Mouse (Mus musculus) cerebellum, adult 2 months (tissue): ENCODE results near the gene Kcnmb4. TPM values are rescaled to one million over a fixed set of nuclear protein-coding genes. Genes with fewer than 3 reads are reported as not detected.

ENCODE experiments used
- DNase-seq, 2 experiments: peaks; one replicate each; pipeline ENCODE4 v3.0.0; 2021
- H3K27ac ChIP-seq: fragments of 200-500 bp; 2 replicates; pipeline ENCODE4 v1.5.1; 2012; ENCODE audit warnings: low read length, control low read depth, inconsistent platforms; ENCODE audit not compliant: insufficient read depth
- H3K27me3 ChIP-seq: fragments of 200-500 bp; 2 replicates; pipeline ENCODE4 v1.6.1; 2012; ENCODE audit warnings: inconsistent platforms, mild to moderate bottlenecking, low read length, moderate library complexity; ENCODE audit not compliant: control insufficient read depth, insufficient read depth
- H3K4me1 ChIP-seq: fragments of 200-500 bp; 2 replicates; pipeline ENCODE4 v1.6.1; 2011; ENCODE audit warnings: low read length; ENCODE audit not compliant: control insufficient read depth, insufficient read depth
- H3K4me3 ChIP-seq: fragments of 200-500 bp; replicated peaks from 2 replicates; pipeline ENCODE3; 2011; ENCODE audit warnings: mild to moderate bottlenecking, low read depth, low read length, control low read depth; ENCODE audit not compliant: insufficient read depth
- CTCF ChIP-seq: fragments of 200-500 bp; IDR thresholded peaks from 2 replicates; pipeline ENCODE4 v1.5.1; 2011; ENCODE audit warnings: low read depth, mild to moderate bottlenecking, control low read depth, low read length, moderate library complexity, borderline replicate concordance; ENCODE audit not compliant: insufficient read depth
- POLR2A ChIP-seq: fragments of 200-500 bp; IDR thresholded peaks from 2 replicates; pipeline ENCODE4 v1.6.1; 2011; ENCODE audit warnings: low read length, control low read depth, borderline replicate concordance; ENCODE audit not compliant: insufficient read depth
- WGBS: fragments of 180-500 bp; shearing (Covaris S2); methylation state at CpG from one replicate; pipeline ENCODE4 v1.1.7; 2018; 5-methylcytosine and 5-hydroxymethylcytosine counted together
- polyA plus RNA-seq: library from polyadenylated mRNA; depleted of rRNA; stranded (reverse); fragments of >200 nt; gene quantifications from 2 replicates; pipeline ENCODE4 v1.2.3, GENCODE M21; 2012

Gene Kcnmb4
- polyA plus RNA-seq, 1 experiment: 88.8 TPM

DNA sequence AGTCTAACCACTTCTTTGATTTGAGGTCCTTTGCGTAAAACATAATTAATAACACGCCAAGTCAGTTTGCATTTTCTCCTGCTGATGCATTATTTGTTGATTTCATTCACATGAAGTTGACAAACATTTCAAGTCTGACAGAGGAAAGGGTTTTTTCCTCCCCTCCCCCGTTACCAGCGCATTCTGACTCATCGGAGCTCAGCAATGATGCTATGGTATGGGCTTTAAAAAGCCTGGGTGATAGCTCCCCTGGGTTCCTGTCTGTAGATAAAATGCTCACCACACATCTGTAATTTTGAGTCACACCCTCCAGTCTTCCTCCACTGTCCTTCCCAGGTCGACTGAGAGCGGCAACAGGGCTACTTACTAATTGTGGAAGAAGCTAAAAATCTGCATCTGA lies 47.5 kb downstream of the Kcnmb4 start:
- TF ChIP-seq CTCF: no peak
- TF ChIP-seq POLR2A: no peak
- Histone ChIP-seq H3K27me3 (no peaks in the 10 kb centered on the region), H3K4me3 (no peak overlapping the region), H3K4me1 (no peaks in the 10 kb centered on the region), H3K27ac (no peak overlapping the region)
- 87% methylated on average over 7 of the region's 7 CpGs for WGBS
- no peak for DNase-seq

- Histone ChIP-seq H3K27me3 (no peaks in the 10 kb centered on the region), H3K27ac (peak overlapping the region; percentile 44; the same call in 1 of the 2 replicates), H3K4me1 (no peaks in the 10 kb centered on the region), H3K4me3 (no peak overlapping the region)
- DNase-seq: peak; percentile 42 to 69
- WGBS: 18% methylated on average over 6 of the region's 6 CpGs
- TF ChIP-seq POLR2A: no peak
- no peak for TF ChIP-seq CTCF
Observed at GRCm38 (mm10) chr10:116424921-116425320, 48.8 kb downstream of the Kcnmb4 start.

DNA sequence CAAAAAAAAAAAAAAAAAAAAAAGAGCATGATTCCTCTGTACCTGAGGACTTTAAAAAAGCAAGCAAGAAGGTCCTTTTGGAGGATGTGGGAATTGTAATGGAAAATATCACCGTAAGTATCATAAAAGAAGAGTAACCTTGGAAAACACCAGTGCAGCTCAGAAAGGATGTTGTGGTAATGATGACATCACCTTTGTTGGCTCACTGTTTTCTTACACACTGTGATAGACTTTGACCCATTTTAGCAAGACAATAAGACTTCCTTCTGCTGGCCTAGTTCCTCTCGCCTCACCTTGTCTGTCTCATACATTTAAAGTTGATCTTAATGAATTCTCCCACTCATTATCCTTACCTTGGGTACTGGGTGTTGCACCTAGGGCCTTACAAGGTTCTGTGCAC lies 51.1 kb downstream of the Kcnmb4 start:
- Histone ChIP-seq H3K27ac (no peak overlapping the region), H3K4me1 (no peaks in the 10 kb centered on the region), H3K4me3 (no peak overlapping the region), H3K27me3 (no peaks in the 10 kb centered on the region)
- TF ChIP-seq CTCF: no peak
- no peak for TF ChIP-seq POLR2A
- no peak for DNase-seq
- 80% methylated on average over 2 of the region's 2 CpGs for WGBS

DNA sequence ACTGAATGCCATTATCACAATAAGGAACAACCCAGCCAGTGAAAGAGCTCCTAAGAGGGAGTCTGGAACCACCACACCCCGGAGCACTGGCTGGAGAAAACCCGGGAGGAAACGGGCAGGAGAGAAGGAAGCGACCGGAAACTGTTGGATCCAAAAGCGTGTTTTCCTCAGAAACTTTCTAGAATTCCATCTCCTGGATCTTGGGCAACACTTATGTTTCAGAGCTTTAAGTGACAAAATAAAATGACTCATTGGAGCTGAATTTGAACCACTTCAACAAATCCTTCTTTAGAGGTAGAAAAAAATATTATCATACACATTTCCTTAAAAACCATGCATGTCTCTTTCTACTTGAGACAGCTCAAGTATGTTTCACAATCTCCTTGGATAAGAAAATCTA lies 52.7 kb downstream of the Kcnmb4 start:
- no peak for DNase-seq
- 67% methylated on average over 6 of the region's 6 CpGs for WGBS
- Histone ChIP-seq H3K27ac (no peak overlapping the region), H3K27me3 (no peaks in the 10 kb centered on the region), H3K4me3 (no peak overlapping the region), H3K4me1 (no peaks in the 10 kb centered on the region)
- TF ChIP-seq POLR2A (no peak), CTCF (no peak)

GRCm38 (mm10) chr10:116418121-116418726 lies 55.5 kb downstream of the Kcnmb4 start:
- WGBS: 78% methylated on average over 24 of the region's 24 CpGs
- Histone ChIP-seq H3K27ac (no peak overlapping the region), H3K4me1 (no peaks in the 10 kb centered on the region), H3K27me3 (no peaks in the 10 kb centered on the region), H3K4me3 (no peak overlapping the region)
- no peak for TF ChIP-seq CTCF
- TF ChIP-seq POLR2A: no peak
- DNase-seq: no peak

DNA sequence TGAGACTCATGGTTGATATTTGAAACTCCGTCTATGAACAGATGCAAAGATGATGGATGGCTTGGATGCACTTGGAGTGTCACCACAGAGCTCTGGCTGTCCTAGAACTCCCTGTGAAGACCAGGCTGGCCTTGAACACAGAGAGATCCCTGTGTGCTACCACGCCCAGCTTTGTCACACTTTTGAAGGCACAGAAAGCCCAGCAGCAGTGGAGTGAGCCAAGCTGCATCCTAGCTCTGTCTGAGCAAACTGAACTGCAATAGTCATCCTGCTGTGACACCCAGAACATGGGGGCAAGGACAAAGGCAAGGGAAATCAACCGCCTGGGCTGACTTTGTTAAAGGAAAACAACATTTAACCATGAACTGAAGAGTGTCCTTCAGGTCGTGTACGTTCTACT lies 57.0 kb downstream of the Kcnmb4 start:
- 57% methylated on average over 5 of the region's 5 CpGs for WGBS
- no peak overlapping the region for H3K4me3 ChIP-seq
- no peaks in the 10 kb centered on the region for H3K4me1 ChIP-seq
- no peaks in the 10 kb centered on the region for H3K27me3 ChIP-seq
- no peak for DNase-seq
- H3K27ac ChIP-seq: no peak overlapping the region
- TF ChIP-seq POLR2A (no peak), CTCF (no peak)

DNA sequence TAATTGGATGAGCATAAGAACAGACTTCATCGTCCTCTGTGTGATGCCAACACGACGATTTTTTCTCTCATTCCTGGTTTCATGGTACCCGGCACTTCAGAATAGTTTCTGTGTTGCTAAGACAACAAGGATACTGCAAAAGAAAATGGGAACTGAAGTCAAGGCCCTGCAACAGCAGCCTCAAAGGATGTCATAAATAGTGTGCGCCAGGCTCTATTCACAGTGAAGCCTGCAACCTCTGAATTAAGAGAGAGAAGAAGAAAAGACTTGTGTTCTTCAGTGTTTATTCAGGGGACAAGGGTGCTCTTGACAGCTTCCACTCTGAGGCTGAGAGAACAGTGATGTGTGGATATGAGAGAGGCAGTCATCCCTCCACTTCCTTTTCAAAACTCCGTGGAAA lies 57.5 kb downstream of the Kcnmb4 start:
- WGBS: 49% methylated on average over 6 of the region's 6 CpGs
- no peak for DNase-seq
- no peaks in the 10 kb centered on the region for H3K27me3 ChIP-seq
- H3K4me1 ChIP-seq: no peaks in the 10 kb centered on the region
- H3K4me3 ChIP-seq: no peak overlapping the region
- no peak overlapping the region for H3K27ac ChIP-seq
- TF ChIP-seq CTCF: no peak
- TF ChIP-seq POLR2A: no peak

DNA sequence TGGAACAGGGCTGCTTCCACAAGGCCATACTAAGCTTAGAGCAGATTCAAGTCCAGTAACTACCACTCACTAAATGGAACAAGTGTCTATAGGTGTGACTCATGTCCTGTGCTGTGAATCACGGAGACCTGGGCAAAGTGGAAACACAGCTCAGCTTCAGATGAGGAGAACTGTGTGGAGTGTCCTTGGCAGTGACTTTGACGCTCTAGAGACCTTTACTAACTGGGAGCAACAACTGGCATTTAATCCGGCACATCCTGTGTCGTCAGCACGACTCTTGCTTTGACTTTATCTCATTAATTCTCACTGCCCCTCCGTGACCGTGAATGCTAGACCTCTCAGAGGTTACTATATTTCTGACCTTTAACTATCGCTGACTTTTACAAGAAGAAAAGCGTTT lies 62.9 kb downstream of the Kcnmb4 start:
- H3K4me3 ChIP-seq: no peak overlapping the region
- H3K4me1 ChIP-seq: no peaks in the 10 kb centered on the region
- no peak for DNase-seq
- no peak overlapping the region for H3K27ac ChIP-seq
- TF ChIP-seq POLR2A (no peak), CTCF (no peak)
- no peaks in the 10 kb centered on the region for H3K27me3 ChIP-seq
- 72% methylated on average over 9 of the region's 9 CpGs for WGBS
